Mouse (Mus musculus): Measurements from ENCODE around the gene Sec14l4. TPM values are rescaled to one million over a fixed set of nuclear protein-coding genes. Genes with fewer than 3 reads are reported as not detected.

Sec14l4 gene
- polyA plus RNA-seq, 1 experiment from 2014 or later: not detected

- 92% methylated on average over 2 of the region's 2 CpGs for WGBS
- Histone ChIP-seq H3K9ac (replicated peaks) (no peak overlapping the region), H3K9me3 (no peaks in the 10 kb centered on the region), H3K4me3 (replicated peaks) (no peak overlapping the region), H3K27ac (no peak overlapping the region), H3K4me1 (replicated peaks) (no peaks in the 10 kb centered on the region), H3K36me3 (no peaks in the 10 kb centered on the region), H3K4me2 (no peak overlapping the region), H3K27me3 (no peaks in the 10 kb centered on the region; the same call in 1 of the 2 replicates)
- ATAC-seq (ENCODE audit: insufficient number of reproducible peaks, insufficient read depth, low FRiP score, low TSS enrichment, low read depth): no peak
Measured at GRCm38 (mm10) chr11:4047766-4048165, 16.5 kb downstream of the Sec14l4 start.

GRCm38 (mm10) chr11:4048438-4048837 is 17.2 kb downstream of the Sec14l4 start:
- Histone ChIP-seq H3K36me3 (no peaks in the 10 kb centered on the region), H3K27ac (no peak overlapping the region), H3K9me3 (no peaks in the 10 kb centered on the region), H3K27me3 (no peaks in the 10 kb centered on the region; the same call in 1 of the 2 replicates), H3K4me3 (replicated peaks) (no peak overlapping the region), H3K4me2 (no peak overlapping the region), H3K9ac (replicated peaks) (no peak overlapping the region), H3K4me1 (replicated peaks) (no peaks in the 10 kb centered on the region)
- WGBS: 89% methylated on average over 6 of the region's 6 CpGs
- ATAC-seq (ENCODE audit: insufficient number of reproducible peaks, insufficient read depth, low FRiP score, low TSS enrichment, low read depth): no peak

- H3K27ac ChIP-seq: no peak overlapping the region
- H3K4me1 ChIP-seq (replicated peaks): no peaks in the 10 kb centered on the region
- no peaks in the 10 kb centered on the region for H3K36me3 ChIP-seq
- no peaks in the 10 kb centered on the region for H3K9me3 ChIP-seq
- H3K4me3 ChIP-seq (replicated peaks): no peak overlapping the region
- WGBS: 23% methylated on average over 5 of the region's 5 CpGs
- H3K9ac ChIP-seq (replicated peaks): no peak overlapping the region
- H3K27me3 ChIP-seq: no peaks in the 10 kb centered on the region
- H3K4me2 ChIP-seq: no peak overlapping the region
- no peak for ATAC-seq (ENCODE audit: insufficient number of reproducible peaks, insufficient read depth, low FRiP score, low TSS enrichment, low read depth)
Measured at GRCm38 (mm10) chr11:4053586-4053985, 22.3 kb downstream of the Sec14l4 start.

- ATAC-seq (ENCODE audit: insufficient number of reproducible peaks, insufficient read depth, low FRiP score, low TSS enrichment, low read depth): no peak
Measured at GRCm38 (mm10) chr11:4060866-4061575, 29.8 kb downstream of the Sec14l4 start.

DNA sequence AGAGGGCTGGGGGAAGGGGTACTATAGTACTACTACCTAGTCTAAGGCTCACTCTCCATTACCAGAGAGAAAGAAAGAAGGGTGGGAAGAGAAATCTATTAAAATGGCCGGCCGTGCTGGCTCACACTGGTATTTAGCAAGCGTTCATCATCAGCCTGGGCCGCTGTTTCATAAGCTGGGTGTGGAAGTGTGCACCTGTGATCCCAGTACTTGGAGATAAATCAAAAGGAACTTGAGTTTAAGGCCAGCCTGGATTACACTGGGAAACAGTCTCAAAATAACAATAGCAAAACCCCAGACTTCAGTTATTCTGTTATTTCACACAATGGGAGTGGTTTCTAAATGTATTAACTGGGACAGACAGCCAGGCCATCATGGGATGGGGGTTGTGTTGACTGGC is 31.3 kb downstream of the Sec14l4 start:
- no peak overlapping the region for H3K4me2 ChIP-seq
- no peaks in the 10 kb centered on the region for H3K9me3 ChIP-seq
- 89% methylated on average over 4 of the region's 4 CpGs for WGBS
- H3K36me3 ChIP-seq: no peaks in the 10 kb centered on the region
- no peak overlapping the region for H3K9ac ChIP-seq (replicated peaks)
- H3K4me3 ChIP-seq (replicated peaks): no peak overlapping the region
- no peak for ATAC-seq (ENCODE audit: insufficient number of reproducible peaks, insufficient read depth, low FRiP score, low TSS enrichment, low read depth)
- H3K4me1 ChIP-seq (replicated peaks): no peaks in the 10 kb centered on the region
- H3K27ac ChIP-seq: no peak overlapping the region
- no peaks in the 10 kb centered on the region for H3K27me3 ChIP-seq

More at GRCm38 (mm10) chr11:4060866-4061575, 29.8 kb downstream of the Sec14l4 start:
- Histone ChIP-seq H3K9ac (replicated peaks) (no peak overlapping the region), H3K4me1 (replicated peaks) (no peaks in the 10 kb centered on the region), H3K27ac (no peak overlapping the region), H3K27me3 (no peaks in the 10 kb centered on the region), H3K4me2 (no peak overlapping the region), H3K4me3 (replicated peaks) (no peak overlapping the region), H3K9me3 (no peaks in the 10 kb centered on the region), H3K36me3 (no peaks in the 10 kb centered on the region)
- 75% methylated on average over 5 of the region's 5 CpGs for WGBS

DNA sequence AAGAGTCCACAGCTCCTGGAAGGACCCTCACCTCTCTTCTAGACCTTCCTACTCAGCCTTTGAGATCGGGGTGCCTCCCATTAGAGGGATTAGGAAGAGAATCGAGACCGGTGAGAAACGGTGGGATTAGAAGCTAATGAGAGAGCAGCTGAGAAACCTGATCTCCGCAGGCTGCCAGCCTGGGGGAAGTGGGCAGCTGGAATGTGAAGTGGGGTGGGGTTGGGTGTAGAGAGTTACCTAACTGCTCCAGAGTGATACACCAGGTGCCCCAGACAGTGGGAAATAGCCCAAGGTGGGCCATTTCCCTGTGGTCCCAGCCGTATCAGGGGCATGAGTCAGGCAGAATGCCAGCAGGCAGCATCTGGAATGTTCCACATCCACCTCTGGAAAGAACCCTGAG is 31.7 kb downstream of the Sec14l4 start:
- H3K4me3 ChIP-seq (replicated peaks): no peak overlapping the region
- 36% methylated on average over 6 of the region's 6 CpGs for WGBS
- ATAC-seq (ENCODE audit: insufficient number of reproducible peaks, insufficient read depth, low FRiP score, low TSS enrichment, low read depth): no peak

GRCm38 (mm10) chr11:4064627-4065122 is 33.4 kb downstream of the Sec14l4 start, which contains the start of gene Sec14l3:
Gene Sec14l3 (plus strand): TSS chr11:4064841.
- Histone ChIP-seq H3K27ac (no peak within 1 kb of the TSS), H3K9ac (replicated peaks) (no peak within 1 kb of the TSS), H3K4me3 (replicated peaks) (no peak within 1 kb of the TSS), H3K9me3 (no peaks in the 10 kb centered on the region), H3K4me2 (no peak within 1 kb of the TSS), H3K4me1 (replicated peaks) (no peaks in the 10 kb centered on the region), H3K27me3 (no peaks in the 10 kb centered on the region), H3K36me3 (no peaks in the 10 kb centered on the region)
- no peak for ATAC-seq (ENCODE audit: insufficient number of reproducible peaks, insufficient read depth, low FRiP score, low TSS enrichment, low read depth)
- 67% methylated on average over 5 of the region's 5 CpGs for WGBS

More for the DNA sequence above, 31.7 kb downstream of the Sec14l4 start:
- Histone ChIP-seq H3K27ac (no peak overlapping the region), H3K9me3 (no peaks in the 10 kb centered on the region), H3K9ac (replicated peaks) (no peak overlapping the region), H3K27me3 (no peaks in the 10 kb centered on the region), H3K36me3 (no peaks in the 10 kb centered on the region), H3K4me2 (no peak overlapping the region), H3K4me1 (replicated peaks) (no peaks in the 10 kb centered on the region)

DNA sequence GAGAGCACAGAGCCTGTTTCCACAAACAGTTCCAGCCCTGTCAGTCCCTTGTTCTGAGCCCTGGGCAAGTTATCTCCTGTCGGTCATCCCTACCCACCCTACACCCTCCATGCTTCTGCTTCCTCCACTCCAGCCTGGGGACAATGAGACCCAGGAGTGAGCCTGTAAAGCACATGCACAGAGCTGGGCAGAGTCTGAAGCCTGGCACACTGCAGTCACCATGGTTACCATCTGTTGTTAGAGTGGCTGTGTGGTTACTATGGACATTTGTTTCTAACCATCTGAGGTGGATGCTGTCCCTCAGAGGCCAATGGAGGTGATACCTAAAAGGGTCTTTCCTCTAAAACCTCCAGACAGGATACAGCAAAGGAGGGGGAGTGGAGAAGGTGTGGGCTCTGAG is 38.4 kb downstream of the Sec14l4 start:
- H3K27me3 ChIP-seq: no peaks in the 10 kb centered on the region
- 76% methylated on average over 1 of the region's 1 CpGs for WGBS
- H3K4me1 ChIP-seq (replicated peaks): no peaks in the 10 kb centered on the region
- ATAC-seq (ENCODE audit: insufficient number of reproducible peaks, insufficient read depth, low FRiP score, low TSS enrichment, low read depth): no peak
- no peaks in the 10 kb centered on the region for H3K36me3 ChIP-seq
- H3K4me3 ChIP-seq (replicated peaks): no peak overlapping the region
- no peak overlapping the region for H3K4me2 ChIP-seq
- H3K9me3 ChIP-seq: no peaks in the 10 kb centered on the region
- H3K9ac ChIP-seq (replicated peaks): no peak overlapping the region
- H3K27ac ChIP-seq: no peak overlapping the region

DNA sequence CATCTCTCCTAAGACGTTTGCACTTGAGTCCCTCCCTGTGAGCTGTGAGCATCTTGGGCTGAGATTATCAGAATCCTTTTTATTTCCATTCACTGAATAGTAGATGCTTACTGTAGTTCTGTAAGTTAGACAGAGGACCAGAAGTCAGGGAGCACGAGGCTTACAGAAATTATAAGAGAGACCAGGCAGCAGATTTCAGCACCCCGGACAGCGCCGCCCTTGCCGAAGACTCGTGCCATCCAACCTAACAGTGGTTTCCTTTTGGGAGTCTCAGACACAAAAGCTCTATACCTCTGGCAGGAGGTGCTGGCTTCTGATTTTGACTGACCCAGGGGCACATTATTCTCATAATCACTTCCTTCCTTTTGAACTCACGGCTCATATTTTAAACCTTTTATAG is 45.4 kb downstream of the Sec14l4 start:
- H3K27ac ChIP-seq: no peak overlapping the region
- H3K36me3 ChIP-seq: no peaks in the 10 kb centered on the region
- ATAC-seq (ENCODE audit: insufficient number of reproducible peaks, insufficient read depth, low FRiP score, low TSS enrichment, low read depth): no peak
- H3K9ac ChIP-seq (replicated peaks): no peak overlapping the region
- WGBS: 11% methylated on average over 8 of the region's 8 CpGs
- no peak overlapping the region for H3K4me2 ChIP-seq
- H3K27me3 ChIP-seq: no peaks in the 10 kb centered on the region
- H3K9me3 ChIP-seq: no peaks in the 10 kb centered on the region
- no peaks in the 10 kb centered on the region for H3K4me1 ChIP-seq (replicated peaks)
- H3K4me3 ChIP-seq (replicated peaks): no peak overlapping the region

DNA sequence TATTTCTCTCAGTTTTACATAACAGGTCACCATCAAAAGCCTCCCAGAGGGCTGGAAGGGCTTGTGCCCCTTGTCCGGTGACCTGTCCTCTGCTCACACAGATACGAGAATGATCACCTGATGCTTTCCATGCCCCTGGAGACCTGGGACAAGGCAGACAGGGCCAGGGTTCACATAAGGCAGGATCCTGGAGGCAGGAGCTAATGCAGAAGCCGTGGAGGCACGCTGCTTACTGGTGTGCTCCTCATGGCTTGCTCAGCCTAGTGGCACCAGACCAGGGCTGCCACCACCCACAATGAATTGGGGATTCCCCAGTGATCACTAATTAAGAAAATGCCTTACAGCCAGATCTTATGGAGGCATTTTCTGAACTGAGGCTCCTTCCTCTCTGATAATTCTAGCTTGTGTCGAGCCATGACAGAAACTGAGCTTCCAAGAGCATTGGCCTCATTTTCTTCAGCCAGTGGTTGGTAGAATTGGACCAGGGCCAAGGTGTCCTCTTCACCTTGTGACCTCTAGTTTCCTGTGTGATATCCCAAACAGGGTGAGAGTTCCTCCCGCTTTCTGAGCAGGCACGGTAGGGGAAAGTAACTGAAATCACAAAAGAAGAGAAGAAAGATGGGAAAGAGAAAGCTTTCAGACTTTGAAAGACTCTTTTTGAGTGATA is 47.1 kb downstream of the Sec14l4 start:
- no peak overlapping the region for H3K4me2 ChIP-seq
- H3K9ac ChIP-seq (replicated peaks): no peak overlapping the region
- no peak for ATAC-seq (ENCODE audit: insufficient number of reproducible peaks, insufficient read depth, low FRiP score, low TSS enrichment, low read depth)
- H3K27ac ChIP-seq: no peak overlapping the region
- no peaks in the 10 kb centered on the region for H3K4me1 ChIP-seq (replicated peaks)
- no peak overlapping the region for H3K4me3 ChIP-seq (replicated peaks)
- WGBS: 86% methylated on average over 7 of the region's 7 CpGs
- H3K9me3 ChIP-seq: no peaks in the 10 kb centered on the region
- H3K27me3 ChIP-seq: no peaks in the 10 kb centered on the region
- no peaks in the 10 kb centered on the region for H3K36me3 ChIP-seq

DNA sequence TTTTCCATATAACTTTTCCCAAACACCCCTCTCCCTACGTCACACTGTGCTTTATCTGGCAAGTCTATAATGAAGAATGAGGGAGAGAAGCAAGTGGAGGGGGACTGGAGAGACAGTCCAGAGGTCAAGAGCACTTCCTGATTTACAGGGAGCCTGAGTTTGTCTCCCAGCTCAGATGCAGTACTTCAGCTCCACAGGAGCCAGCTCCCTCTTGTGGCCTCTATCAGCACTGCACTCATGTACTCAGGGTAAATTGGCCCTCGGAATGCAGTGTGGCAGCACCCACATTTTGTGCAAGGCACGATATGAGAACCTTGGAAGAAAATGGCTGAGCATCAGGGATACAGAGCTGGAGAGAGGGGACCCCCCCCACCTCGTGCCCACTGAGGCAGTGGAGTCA is 49.0 kb downstream of the Sec14l4 start:
- WGBS: 14% methylated on average over 4 of the region's 4 CpGs

More for the DNA sequence above, 49.0 kb downstream of the Sec14l4 start:
- no peak for ATAC-seq (ENCODE audit: insufficient number of reproducible peaks, insufficient read depth, low FRiP score, low TSS enrichment, low read depth)
- Histone ChIP-seq H3K27ac (no peak overlapping the region), H3K27me3 (no peaks in the 10 kb centered on the region), H3K36me3 (no peaks in the 10 kb centered on the region), H3K9ac (replicated peaks) (no peak overlapping the region), H3K9me3 (no peaks in the 10 kb centered on the region), H3K4me3 (replicated peaks) (no peak overlapping the region), H3K4me2 (no peak overlapping the region), H3K4me1 (replicated peaks) (no peaks in the 10 kb centered on the region)
